Mouse (Mus musculus): Measurements from ENCODE around the gene Psmd13.
"Not testable (repeated sequence)": the region's sequence is repeated elsewhere in the genome, so short reads cannot be mapped to it uniquely, and the experiment has no call there.

Gene Psmd13

GRCm38 (mm10) chr7:140856785-140857549 is 24.8 kb upstream of the Psmd13 start, which contains the start of gene Ric8a:
Gene Ric8a (plus strand): TSS chr7:140856957.
- peak; percentile 73 to 77 for DNase-seq (ENCODE audit: low spot score in 2 of 2)

DNA sequence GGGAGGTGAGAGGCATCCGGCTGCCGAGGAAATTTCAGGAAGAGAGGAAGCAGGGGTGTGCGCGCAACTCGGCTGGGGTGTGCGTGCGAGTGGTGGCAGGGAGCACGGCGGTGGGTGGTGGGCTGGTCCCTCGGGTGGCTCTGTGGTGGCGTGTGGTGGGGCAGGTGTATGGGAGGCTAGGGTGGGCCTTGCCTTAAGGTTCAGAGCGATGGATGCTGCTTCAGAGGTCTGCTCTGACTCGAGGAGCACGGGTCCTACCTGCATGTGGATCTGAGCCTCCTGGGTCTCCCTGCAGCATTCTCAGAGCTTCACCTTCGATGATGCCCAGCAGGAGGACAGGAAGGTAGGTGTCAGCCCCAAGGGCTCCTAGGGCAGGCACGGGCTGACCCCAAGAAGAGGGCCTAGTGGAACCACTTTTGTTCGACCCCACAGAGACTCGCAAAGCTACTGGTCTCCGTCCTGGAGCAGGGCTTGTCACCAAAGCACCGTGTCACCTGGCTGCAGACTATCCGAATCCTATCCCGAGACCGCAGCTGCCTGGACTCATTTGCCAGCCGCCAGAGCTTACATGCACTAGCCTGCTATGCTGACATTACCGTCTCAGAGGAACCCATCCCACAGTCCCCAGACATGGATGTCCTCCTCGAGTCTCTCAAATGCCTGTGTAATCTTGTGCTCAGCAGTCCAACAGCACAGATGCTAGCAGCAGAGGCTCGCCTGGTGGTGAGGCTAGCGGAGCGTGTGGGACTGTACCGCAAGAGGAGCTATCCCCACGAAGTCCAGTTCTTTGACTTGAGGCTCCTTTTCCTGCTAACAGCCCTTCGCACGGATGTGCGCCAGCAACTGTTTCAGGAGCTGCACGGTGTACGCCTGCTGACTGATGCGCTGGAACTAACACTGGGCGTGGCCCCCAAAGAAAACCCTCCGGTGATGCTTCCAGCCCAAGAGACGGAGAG is 23.9 kb upstream of the Psmd13 start, which contains the start of gene Bet1l:
Gene Bet1l (minus strand): TSS at position 28 of the 956 bp plus-strand sequence.
- DNase-seq (ENCODE audit: low spot score in 2 of 2) = peak in 1 of 2 experiments; percentile 7

DNA sequence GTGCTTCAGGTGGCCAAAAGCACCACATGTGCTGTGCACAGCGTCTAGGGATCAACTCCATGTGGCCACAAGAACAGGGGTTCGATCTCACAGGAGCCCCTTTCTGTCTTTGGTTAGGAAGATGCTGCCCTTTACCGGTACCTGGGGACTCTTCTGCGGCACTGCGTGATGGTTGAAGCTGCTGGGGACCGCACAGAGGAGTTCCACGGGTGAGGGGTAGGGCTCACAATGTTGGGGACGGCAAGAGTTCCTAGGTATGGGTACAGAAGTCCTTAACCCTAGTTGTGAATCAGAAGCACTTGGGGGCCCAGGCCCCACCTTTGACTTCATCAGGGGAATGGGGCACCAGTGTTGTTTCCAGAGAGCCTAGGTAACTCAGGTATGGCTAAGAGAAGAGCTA is 23.0 kb upstream of the Psmd13 start:
- DNase-seq (ENCODE audit: low spot score in 2 of 2) = no peak

DNA sequence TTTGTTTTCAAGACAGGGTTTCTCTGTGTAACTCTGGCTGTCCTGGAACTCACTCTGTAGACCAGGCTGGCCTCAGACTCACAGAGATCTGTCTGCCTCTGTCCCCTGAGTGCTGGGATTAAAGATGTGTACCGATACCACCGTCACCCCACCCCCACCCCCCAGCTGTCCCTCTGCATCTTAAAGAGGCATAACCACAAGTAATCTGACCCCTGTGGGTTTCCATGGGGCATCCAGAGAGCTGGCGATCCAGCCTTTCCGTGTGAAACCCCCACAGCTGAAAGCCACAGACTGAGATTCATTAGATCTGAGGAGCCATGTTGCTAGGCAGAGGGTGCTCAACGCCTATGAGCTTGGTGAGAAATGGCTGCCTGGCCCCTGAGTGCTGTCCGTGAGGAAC is 21.8 kb upstream of the Psmd13 start:
- DNase-seq (ENCODE audit: low spot score in 2 of 2) = no peak

DNA sequence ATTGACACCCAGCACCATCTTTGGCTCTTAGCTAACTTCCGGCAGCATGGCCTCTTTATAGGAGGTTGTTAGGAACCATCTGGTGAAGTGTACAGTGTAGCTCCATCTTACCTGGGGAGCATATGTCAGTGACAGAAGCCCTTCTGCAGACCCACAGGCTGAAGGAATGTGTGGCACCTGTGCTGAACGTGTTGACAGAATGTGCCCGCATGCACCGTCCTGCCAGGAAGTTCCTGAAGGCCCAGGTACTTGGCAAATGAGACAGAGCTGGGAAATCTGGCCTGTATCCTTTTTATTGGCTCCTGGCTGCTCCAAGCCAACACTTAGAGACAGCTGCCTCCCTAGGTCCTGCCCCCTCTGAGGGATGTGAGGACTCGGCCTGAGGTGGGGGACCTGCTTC is 21.0 kb upstream of the Psmd13 start:
- DNase-seq (ENCODE audit: low spot score in 2 of 2) = no peak

- no peak for DNase-seq (ENCODE audit: low spot score in 2 of 2)
Measured at GRCm38 (mm10) chr7:140864761-140865160, 17.0 kb upstream of the Psmd13 start.

- DNase-seq (ENCODE audit: low spot score in 2 of 2) = no peak
Measured at GRCm38 (mm10) chr7:140874224-140874623, 7.5 kb upstream of the Psmd13 start.

GRCm38 (mm10) chr7:140877364-140877763 is 4.4 kb upstream of the Psmd13 start:
- DNase-seq (ENCODE audit: low spot score in 2 of 2) = no peak

- DNase-seq (ENCODE audit: low spot score in 2 of 2) = no peak
Measured at GRCm38 (mm10) chr7:140879355-140879754, 2.4 kb upstream of the Psmd13 start.

DNA sequence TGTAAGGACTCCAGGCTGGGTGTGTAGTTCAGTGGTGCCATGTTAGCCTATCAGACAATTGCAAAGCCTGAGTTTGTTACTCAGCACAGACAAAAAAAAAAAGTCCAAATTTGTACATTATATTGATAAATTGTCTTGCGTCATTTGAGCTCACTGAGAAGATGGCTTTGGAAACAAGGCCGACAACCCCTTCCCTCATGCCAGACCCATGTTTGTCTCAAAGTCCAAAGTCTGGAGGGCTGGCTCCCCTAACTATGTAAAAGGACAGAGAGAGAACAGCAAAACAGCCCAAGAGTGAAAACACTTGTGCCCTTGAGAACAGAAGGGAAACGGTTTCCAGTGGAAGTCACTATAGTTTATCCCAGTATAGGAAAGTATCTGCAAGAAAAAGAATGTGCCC is 1.3 kb upstream of the Psmd13 start:
- no peak for DNase-seq (ENCODE audit: low spot score in 2 of 2)

- no peak for DNase-seq (ENCODE audit: low spot score in 2 of 2)
Measured at GRCm38 (mm10) chr7:140880865-140881515, 778 bp upstream of the Psmd13 start.

DNA sequence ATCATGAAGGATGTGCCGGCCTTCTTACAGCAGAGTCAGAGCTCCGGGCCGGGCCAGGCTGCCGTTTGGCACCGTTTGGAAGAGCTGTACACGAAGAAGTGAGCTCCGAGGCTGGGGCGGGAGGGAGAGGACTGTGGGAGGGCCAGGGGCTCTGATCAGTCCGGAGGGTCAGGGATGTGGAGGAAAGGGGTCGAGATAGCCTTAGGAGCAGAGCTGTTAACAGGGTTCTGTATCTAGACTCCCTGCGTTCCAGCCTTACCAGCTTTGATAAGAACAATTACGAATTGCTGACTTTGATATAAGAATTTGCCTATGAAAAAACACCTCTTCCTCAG is 668 bp downstream of the Psmd13 start:
- no peak for DNase-seq (ENCODE audit: low spot score in 2 of 2)

- DNase-seq (ENCODE audit: low spot score in 2 of 2) = not testable (repeated sequence)
Measured at GRCm38 (mm10) chr7:140890636-140891035, 8.9 kb downstream of the Psmd13 start.

GRCm38 (mm10) chr7:140894031-140894430 is 12.3 kb downstream of the Psmd13 start:
- DNase-seq (ENCODE audit: low spot score in 2 of 2) = no peak

GRCm38 (mm10) chr7:140894611-140895010 is 12.8 kb downstream of the Psmd13 start:
- DNase-seq (ENCODE audit: low spot score in 2 of 2) = no peak

GRCm38 (mm10) chr7:140897863-140898262 is 16.1 kb downstream of the Psmd13 start:
- no peak for DNase-seq (ENCODE audit: low spot score in 2 of 2)

- DNase-seq (ENCODE audit: low spot score in 2 of 2) = no peak
Measured at GRCm38 (mm10) chr7:140899121-140899520, 17.4 kb downstream of the Psmd13 start.

DNA sequence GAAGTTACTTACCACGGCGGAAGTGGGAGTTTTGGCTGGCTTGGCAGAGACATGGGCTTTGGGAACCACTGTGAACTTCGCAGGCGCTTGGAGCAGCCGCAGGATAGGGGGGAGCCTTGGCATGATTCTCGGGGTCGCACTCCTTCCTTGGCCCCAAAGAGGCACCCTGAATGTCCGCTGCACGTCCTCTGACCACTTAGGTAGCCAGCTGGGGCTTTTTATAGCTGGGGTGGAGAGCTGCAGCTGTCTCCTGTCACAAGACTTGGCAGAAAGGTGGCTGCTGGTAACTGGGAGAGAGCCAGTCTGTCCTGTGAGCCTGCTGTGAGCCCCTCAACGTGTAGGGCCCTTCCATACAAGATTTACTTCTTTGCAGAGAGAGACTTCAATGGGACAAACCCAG is 18.5 kb downstream of the Psmd13 start, which contains the start of gene Cox8b:
Gene Cox8b (minus strand): TSS at position 227 of the 400 bp plus-strand sequence.
- DNase-seq (ENCODE audit: low spot score in 2 of 2) = no peak

DNA sequence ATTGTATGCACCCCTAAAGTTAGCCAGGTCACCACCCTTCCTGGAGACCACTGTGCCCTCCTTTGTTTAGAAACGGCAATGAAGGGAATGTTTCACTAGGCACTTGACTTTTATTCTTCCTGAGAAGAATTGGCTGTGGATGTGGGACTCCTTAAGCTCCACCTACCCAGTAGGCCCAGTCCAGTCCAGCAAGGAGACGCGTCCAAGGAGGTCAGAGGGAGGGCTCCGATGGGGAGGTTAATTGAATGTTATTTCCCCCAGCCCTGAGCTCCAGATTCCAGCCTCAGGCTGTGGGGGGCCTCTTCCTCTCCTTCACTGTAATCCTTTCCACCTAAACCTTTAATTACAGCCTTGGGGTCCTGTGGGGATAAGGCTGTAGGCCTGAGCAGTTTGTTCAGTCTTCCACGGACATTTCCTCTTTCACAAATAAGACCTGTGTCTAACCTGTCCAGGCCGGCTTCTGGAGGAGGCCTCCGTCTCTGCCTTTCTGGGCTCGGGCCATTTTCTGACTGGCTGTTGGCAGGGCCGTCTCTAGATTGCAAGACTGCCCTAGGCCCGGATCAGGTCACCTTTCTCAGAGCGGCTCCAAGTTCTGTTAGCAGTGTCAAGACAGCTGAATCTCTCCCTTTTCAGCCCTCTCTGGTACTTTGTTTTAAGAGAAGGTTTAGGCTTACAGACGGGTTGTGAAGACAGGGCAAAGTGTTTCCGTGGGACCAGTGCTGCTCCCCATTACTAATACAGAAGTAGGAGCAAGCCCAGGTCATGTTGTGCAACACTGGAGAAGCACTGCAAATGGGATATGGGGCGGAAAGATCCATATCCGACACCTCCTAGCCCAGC is 20.5 kb downstream of the Psmd13 start:
- no peak for DNase-seq (ENCODE audit: low spot score in 2 of 2)

DNA sequence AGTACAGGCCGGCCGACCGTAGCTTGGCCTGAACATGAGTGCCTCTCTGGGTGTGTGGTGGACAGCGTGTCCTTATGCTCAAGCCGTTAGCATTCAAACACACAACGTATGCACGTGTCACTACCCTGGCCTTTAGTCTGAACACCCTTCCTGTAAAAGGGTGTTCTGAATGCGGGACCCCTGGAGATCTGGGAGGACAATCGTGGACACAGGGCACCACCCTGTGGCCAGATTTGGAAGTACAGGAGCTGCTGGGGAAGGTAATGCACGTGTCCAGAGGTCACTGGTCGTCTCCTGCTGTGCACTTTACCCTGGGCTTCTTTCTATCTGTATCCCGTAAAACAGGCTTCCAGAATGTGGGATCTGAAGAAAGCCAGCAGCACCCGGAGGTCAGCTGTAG is 21.4 kb downstream of the Psmd13 start:
- peak; percentile 53 to 79 for DNase-seq (ENCODE audit: low spot score in 2 of 2)

DNA sequence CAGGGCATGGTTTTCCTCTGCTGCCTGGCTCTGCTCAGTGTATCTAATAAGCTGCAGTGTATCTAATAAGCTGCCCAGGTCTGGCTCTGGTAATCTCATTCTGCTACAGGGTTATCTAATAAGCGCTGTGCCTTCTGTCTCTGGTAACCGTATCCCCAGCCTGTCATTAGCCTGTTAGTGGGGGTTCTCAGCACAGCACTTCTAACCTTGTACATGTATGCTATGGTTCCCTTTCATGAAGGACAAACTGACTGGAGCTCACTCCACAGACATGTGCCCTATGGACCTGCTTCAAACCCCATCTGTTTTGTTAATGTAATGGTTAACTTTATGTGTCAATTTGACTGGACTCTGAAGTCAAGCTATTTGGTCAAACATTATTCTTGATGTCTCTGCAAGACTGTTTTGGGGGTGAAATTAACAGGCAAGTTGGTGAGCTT is 23.9 kb downstream of the Psmd13 start:
- no peak for DNase-seq (ENCODE audit: low spot score in 2 of 2)

Data from thymus, postnatal 10 days (tissue).